Comparison of ENCODE assay signal across 7 mouse cellular contexts in genomic region chr8:111787683-111788082, GRCm38 (mm10). TPM values are rescaled to one million over a fixed set of nuclear protein-coding genes. Genes with fewer than 3 reads are reported as not detected.
DNase-seq lines count a peak whose midpoint lies in the region; ATAC-seq and TF ChIP-seq lines count a peak whose summit lies in the region.

No protein-coding gene starts in this region.

- DNase-seq in kidney, postnatal 10 days = no peak
- DNase-seq in brain, embryonic 14.5 days (ENCODE audit: low read depth) = peak; percentile 69
- DNase-seq in midbrain, postnatal 0 days (ENCODE audit: low spot score) = peak; percentile 41
- DNase-seq in layer of hippocampus, postnatal 14 days (ENCODE audit: low spot score in 2 of 2) = no peak
- DNase-seq in ovary, postnatal 10 days (ENCODE audit: low spot score) = no peak

- no peak for TF ChIP-seq CTCF in brain, embryonic 14.5 days (IDR thresholded peaks at IDR 0.05; ENCODE audit: borderline replicate concordance, extremely low read depth, insufficient read depth, insufficient read length)
- TF ChIP-seq CTCF in midbrain, postnatal 0 days (IDR thresholded peaks at IDR 0.05) = no peak

- no peaks in the 10 kb centered on the region for H3K27me3 ChIP-seq in kidney, embryonic 15.5 days
- no peaks in the 10 kb centered on the region for H3K27me3 ChIP-seq in forebrain, embryonic 16.5 days (replicated peaks; ENCODE audit: control insufficient read depth, insufficient read depth, low read length)
- no peaks in the 10 kb centered on the region for H3K27me3 ChIP-seq in midbrain, postnatal 0 days (ENCODE audit: insufficient read depth, low read length)

- H3K36me3 ChIP-seq in kidney, embryonic 15.5 days = peaks cover 9% of the 10 kb centered on the region; the same call in 1 of the 2 replicates
- H3K36me3 ChIP-seq in forebrain, embryonic 16.5 days (ENCODE audit: control insufficient read depth, insufficient read depth) = no peaks in the 10 kb centered on the region
- H3K36me3 ChIP-seq in midbrain, postnatal 0 days (ENCODE audit: insufficient read depth, low read length) = peaks cover 7% of the 10 kb centered on the region; the same call in 1 of the 2 replicates

- H3K27ac ChIP-seq in kidney, embryonic 15.5 days = peak overlapping the region; percentile 7; the same call in 1 of the 2 replicates
- peak overlapping the region; percentile 71 for H3K27ac ChIP-seq in forebrain, embryonic 16.5 days (ENCODE audit: low read length)
- H3K27ac ChIP-seq in midbrain, postnatal 0 days (ENCODE audit: low read depth, low read length) = peak overlapping the region; percentile 64

- TF ChIP-seq POLR2A in brain, embryonic 14.5 days (IDR thresholded peaks at IDR 0.05; ENCODE audit: borderline replicate concordance, extremely low read depth, insufficient read depth, insufficient read length, poor library complexity, severe bottlenecking) = no peak

- no peak overlapping the region for H3K4me3 ChIP-seq in kidney, embryonic 15.5 days (replicated peaks)
- H3K4me3 ChIP-seq in forebrain, embryonic 16.5 days (replicated peaks; ENCODE audit: low read length) = no peak overlapping the region
- no peak overlapping the region for H3K4me3 ChIP-seq in midbrain, postnatal 0 days (ENCODE audit: low read depth, low read length)

- no peaks in the 10 kb centered on the region for H3K9me3 ChIP-seq in kidney, embryonic 15.5 days (replicated peaks)
- H3K9me3 ChIP-seq in forebrain, embryonic 16.5 days (ENCODE audit: control insufficient read depth, low read length) = no peaks in the 10 kb centered on the region
- no peaks in the 10 kb centered on the region for H3K9me3 ChIP-seq in midbrain, postnatal 0 days (ENCODE audit: low read length)

- no peak overlapping the region for H3K9ac ChIP-seq in kidney, embryonic 15.5 days
- H3K9ac ChIP-seq in forebrain, embryonic 16.5 days (replicated peaks; ENCODE audit: low read depth, low read length) = peak overlapping the region; percentile 33; the same call in 1 of the 2 replicates
- H3K9ac ChIP-seq in midbrain, postnatal 0 days (replicated peaks; ENCODE audit: low read length, poor library complexity, severe bottlenecking) = no peak overlapping the region

- peaks cover 22% of the 10 kb centered on the region for H3K4me1 ChIP-seq in kidney, embryonic 15.5 days
- peaks cover 30% of the 10 kb centered on the region for H3K4me1 ChIP-seq in forebrain, embryonic 16.5 days (replicated peaks; ENCODE audit: control insufficient read depth, insufficient read depth, low read length)
- H3K4me1 ChIP-seq in midbrain, postnatal 0 days (ENCODE audit: insufficient read depth, low read length) = peaks cover 15% of the 10 kb centered on the region

- WGBS in kidney, embryonic 15.5 days = 45% methylated on average over 4 of the region's 4 CpGs
- 23% methylated on average over 4 of the region's 4 CpGs for WGBS in forebrain, embryonic 16.5 days
- WGBS in midbrain, postnatal 0 days = 10% methylated on average over 4 of the region's 4 CpGs

- no peak overlapping the region for H3K4me2 ChIP-seq in kidney, embryonic 15.5 days
- 0 out of 2 replicates have a peak overlapping the region, but pooled peaks have one; percentile 7 for H3K4me2 ChIP-seq in forebrain, embryonic 16.5 days (ENCODE audit: low read length)
- H3K4me2 ChIP-seq in midbrain, postnatal 0 days (ENCODE audit: low read depth, low read length, poor library complexity, severe bottlenecking) = no peak overlapping the region

- no peak for ATAC-seq in kidney, embryonic 15.5 days (replicated peaks; ENCODE audit: low FRiP score)
- ATAC-seq in forebrain, embryonic 16.5 days = peak; percentile 70; the same call in 1 of the 2 replicates
- ATAC-seq in midbrain, postnatal 0 days (ENCODE audit: low FRiP score) = no peak

RNA-seq across cellular contexts. Expression of gene Bcar1, which starts 44.1 kb away (rescaled TPM):
- 45.7 and 53.8 TPM in 2 replicates for polyA plus RNA-seq in kidney, embryonic 15.5 days (2015; fragmentation: Nextera tagmentation; extraction: Ambion mirVana)
- 101 and 113 TPM in 2 replicates for polyA plus RNA-seq in brain, embryonic 14.5 days (2012; rRNA removed)
- polyA plus RNA-seq in forebrain, embryonic 16.5 days (2015; fragmentation: Nextera tagmentation; extraction: Ambion mirVana) = 45.9 and 52.5 TPM in 2 replicates
- 62.3 and 72.8 TPM in 2 replicates for total RNA-seq in midbrain, postnatal 0 days (2014; rRNA removed)
- 38.3 and 44.3 TPM in 2 replicates for polyA plus RNA-seq in midbrain, postnatal 0 days (2015; fragmentation: Nextera tagmentation; extraction: Ambion mirVana)
- total RNA-seq in layer of hippocampus, postnatal 14 days (2021) = 10 to 100 TPM; 66.5 to 73.8 TPM

Comparison
In these comparisons a context has a peak if more than half of its experiments do, and no peak if none do; other contexts are left out.
1. H3K27ac ChIP-seq: peak in every context shown above with its lines; median percentile 71 in forebrain, embryonic 16.5 days; 64 in midbrain, postnatal 0 days; 7 in kidney, embryonic 15.5 days.
2. DNase-seq: peak in brain, embryonic 14.5 days (single experiment) and midbrain, postnatal 0 days (single experiment); none in kidney, postnatal 10 days (single experiment), layer of hippocampus, postnatal 14 days (0 of 2) and ovary, postnatal 10 days (single experiment).